Mouse (Mus musculus) embryonic facial prominence, embryonic 12.5 days (tissue): Measurements from ENCODE around the gene Pde1b. TPM values are rescaled to one million over a fixed set of nuclear protein-coding genes. Genes with fewer than 3 reads are reported as not detected.

ENCODE experiments used
- polyA plus RNA-seq: library from polyadenylated mRNA; unstranded; fragments of >200 nt; fragmentation: Nextera tagmentation; extraction: Ambion mirVana; gene quantifications from 2 replicates; pipeline ENCODE4 v1.2.1, GENCODE M21; 2016

Gene Pde1b
- polyA plus RNA-seq, 1 experiment from 2014 or later: 8.2 TPM

Other genes with a start within 250 kb of the Pde1b start
- gene Nfe2, start 244.6 kb upstream of the Pde1b start, polyA plus RNA-seq: 4.9 and 5.2 TPM in 2 replicates
- gene Copz1, start 230.3 kb upstream of the Pde1b start, polyA plus RNA-seq: 257 and 268 TPM in 2 replicates
- gene Gpr84, start 192.4 kb upstream of the Pde1b start, polyA plus RNA-seq: 0.47 and 0.67 TPM in 2 replicates
- gene Zfp385a, start 162.9 kb upstream of the Pde1b start, polyA plus RNA-seq: 12.6 and 14.5 TPM in 2 replicates
- 49.4 and 50.9 TPM in 2 replicates for gene Itga5, start 136.3 kb upstream of the Pde1b start, polyA plus RNA-seq
- not detected in 2 replicates for gene Gtsf1, start 72.6 kb upstream of the Pde1b start, polyA plus RNA-seq
- not detected in 2 replicates for gene Gtsf2, start 54.6 kb upstream of the Pde1b start, polyA plus RNA-seq
- 1.6 and 1.9 TPM in 2 replicates for gene Nckap1l, start 49.2 kb upstream of the Pde1b start, polyA plus RNA-seq
- gene Ppp1r1a, start 35.0 kb downstream of the Pde1b start, polyA plus RNA-seq: 21.1 and 22.6 TPM in 2 replicates
- gene Glycam1, start 62.0 kb downstream of the Pde1b start, polyA plus RNA-seq: not detected in 2 replicates